Mouse (Mus musculus) intestine, embryonic 14.5 days (tissue): ENCODE data around the gene Tcaf3. TPM values are rescaled to one million over a fixed set of nuclear protein-coding genes. Genes with fewer than 3 reads are reported as not detected.

Source experiments
- polyA plus RNA-seq: library from polyadenylated mRNA; unstranded; fragments of >200 nt; fragmentation: Nextera tagmentation; extraction: Ambion mirVana; gene quantifications from 2 replicates; pipeline ENCODE4 v1.2.1, GENCODE M21; 2014

The Tcaf3 gene
- polyA plus RNA-seq, 1 experiment from 2014 or later = not detected

Other genes starting within 250 kb of the Tcaf3 start
- gene Zyx, start 248.1 kb downstream of the Tcaf3 start, polyA plus RNA-seq = 112 and 115 TPM in 2 replicates
- gene Epha1, start 224.4 kb downstream of the Tcaf3 start, polyA plus RNA-seq = 2.5 and 2.6 TPM in 2 replicates
- gene Tas2r143, start 197.5 kb downstream of the Tcaf3 start, polyA plus RNA-seq = not detected in 2 replicates
- 0.16 TPM in 1 of 2 replicates, not detected in the other for gene Tas2r135, start 192.3 kb downstream of the Tcaf3 start, polyA plus RNA-seq
- not detected in 2 replicates for gene Tas2r126, start 163.2 kb downstream of the Tcaf3 start, polyA plus RNA-seq
- gene Olfr458, start 132.5 kb downstream of the Tcaf3 start, polyA plus RNA-seq = not detected in 2 replicates
- gene Olfr457, start 121.4 kb downstream of the Tcaf3 start, polyA plus RNA-seq = not detected in 2 replicates
- not detected in 2 replicates for gene Olfr456, start 110.5 kb downstream of the Tcaf3 start, polyA plus RNA-seq
- not detected in 2 replicates for gene Olfr455, start 50.1 kb downstream of the Tcaf3 start, polyA plus RNA-seq
- gene Tcaf2, start 47.6 kb upstream of the Tcaf3 start, polyA plus RNA-seq = 3.4 and 3.5 TPM in 2 replicates
- 77.1 and 85.5 TPM in 2 replicates for gene Tcaf1, start 112.4 kb upstream of the Tcaf3 start, polyA plus RNA-seq
- gene Olfr453, start 141.7 kb upstream of the Tcaf3 start, polyA plus RNA-seq = not detected in 2 replicates
- gene Olfr38, start 158.7 kb upstream of the Tcaf3 start, polyA plus RNA-seq = not detected in 2 replicates
- gene Olfr452, start 187.4 kb upstream of the Tcaf3 start, polyA plus RNA-seq = not detected in 2 replicates
- gene Olfr450, start 214.2 kb upstream of the Tcaf3 start, polyA plus RNA-seq = not detected in 2 replicates
- gene Olfr449, start 236.7 kb upstream of the Tcaf3 start, polyA plus RNA-seq = not detected in 2 replicates